Mouse (Mus musculus) MEL (cell line): ENCODE measurements around the gene Sept8. TPM values are rescaled to one million over a fixed set of nuclear protein-coding genes. Genes with fewer than 3 reads are reported as not detected.

ENCODE experiments used
- DNase-seq: peaks from one replicate; pipeline ENCODE4 v3.0.0; 2011; ENCODE audit warnings: low read depth, low spot score
- H3K27ac ChIP-seq: 2 replicates; pipeline ENCODE4 v1.5.1; 2012; ENCODE audit warnings: low read depth, mild to moderate bottlenecking, control low read depth, low read length, moderate library complexity; ENCODE audit not compliant: control insufficient read depth
- H3K27me3 ChIP-seq, 2 experiments: fragments of 150-350 bp in 1 of 2; sonication (generic) in 1 of 2; 2 replicates each; pipeline ENCODE4 v1.6.1; 2012; ENCODE audit warnings: low read length in 2 of 2, mild to moderate bottlenecking in 2 of 2, improper control_type of control experiment in 1 of 2, moderate library complexity in 1 of 2; ENCODE audit not compliant: insufficient read depth in 2 of 2, control insufficient read depth in 1 of 2
- H3K36me3 ChIP-seq, 2 experiments: 2 replicates each; pipeline ENCODE4 v1.6.1; 2012 to 2014; ENCODE audit warnings: low read length in 2 of 2, improper control_type of control experiment in 1 of 2, inconsistent platforms in 1 of 2, mild to moderate bottlenecking in 1 of 2; ENCODE audit not compliant: insufficient read depth in 2 of 2, control insufficient read depth in 1 of 2
- H3K4me1 ChIP-seq, 2 experiments: fragments of 150-350 bp in 1 of 2; sonication (generic) in 1 of 2; 2 replicates each; pipeline ENCODE4 v1.6.1; 2012; ENCODE audit warnings: low read length in 2 of 2, improper control_type of control experiment in 1 of 2, mild to moderate bottlenecking in 1 of 2; ENCODE audit not compliant: insufficient read depth in 2 of 2, control insufficient read depth in 1 of 2
- H3K4me3 ChIP-seq, 2 experiments: fragments of 150-350 bp in 1 of 2; sonication (generic) in 1 of 2; 2 replicates each; pipeline ENCODE4 v1.5.1; 2012; ENCODE audit warnings: low read depth in 2 of 2, low read length in 2 of 2, mild to moderate bottlenecking in 2 of 2, moderate library complexity in 2 of 2, control low read depth in 1 of 2, improper control_type of control experiment in 1 of 2; ENCODE audit not compliant: control insufficient read depth in 1 of 2, insufficient read depth in 1 of 2
- H3K79me2 ChIP-seq: 2 replicates; pipeline ENCODE4 v1.6.1; 2012; ENCODE audit warnings: mild to moderate bottlenecking, low read length, moderate library complexity; ENCODE audit not compliant: control insufficient read depth, poor library complexity, insufficient read depth
- H3K9ac ChIP-seq: 2 replicates; pipeline ENCODE4 v1.6.1; 2012; ENCODE audit warnings: low read depth, mild to moderate bottlenecking, control low read depth, low read length, moderate library complexity; ENCODE audit not compliant: control insufficient read depth, poor library complexity, severe bottlenecking
- H3K9me3 ChIP-seq: fragments of 150-350 bp; sonication (generic); replicated peaks from 2 replicates; pipeline ENCODE4 v1.6.1; 2012; ENCODE audit warnings: mild to moderate bottlenecking, low read length, improper control_type of control experiment, moderate library complexity; ENCODE audit not compliant: insufficient read depth
- BHLHE40 ChIP-seq: IDR thresholded peaks from 2 replicates; pipeline ENCODE4 v1.6.1; 2012; ENCODE audit warnings: low read depth, mild to moderate bottlenecking, inconsistent platforms, low read length, improper control_type of control experiment, borderline replicate concordance
- CHD1 ChIP-seq: IDR thresholded peaks from 2 replicates; pipeline ENCODE4 v1.6.1; 2012; ENCODE audit warnings: low read depth, mild to moderate bottlenecking, inconsistent platforms, low read length, improper control_type of control experiment
- CTCF ChIP-seq, 3 experiments: IDR thresholded peaks in 2 of 3; conservative IDR thresholded peaks in 1 of 3; 2 replicates each; pipeline ENCODE4 v1.5.1; 2011 to 2012; ENCODE audit warnings: low read length in 3 of 3, low read depth in 2 of 3, mild to moderate bottlenecking in 2 of 3, improper control_type of control experiment in 1 of 3, inconsistent platforms in 1 of 3, mixed read lengths in 1 of 3, moderate library complexity in 1 of 3; ENCODE audit not compliant: control insufficient read depth in 1 of 3, insufficient read depth in 1 of 3, poor library complexity in 1 of 3, severe bottlenecking in 1 of 3
- ELF1 ChIP-seq: IDR thresholded peaks from 2 replicates; pipeline ENCODE4 v1.6.1; 2014; ENCODE audit warnings: low read depth, mild to moderate bottlenecking, inconsistent platforms, low read length, improper control_type of control experiment, moderate library complexity
- EP300 ChIP-seq, 2 experiments: IDR thresholded peaks; 2 replicates each; pipeline ENCODE4 v1.6.1; 2011; ENCODE audit warnings: improper control_type of control experiment in 2 of 2, low read length in 2 of 2, low read depth in 1 of 2, mild to moderate bottlenecking in 1 of 2
- GATA1 ChIP-seq: IDR thresholded peaks from 2 replicates; pipeline ENCODE4 v1.6.1; 2011; ENCODE audit warnings: low read depth, low read length, improper control_type of control experiment
- HCFC1 ChIP-seq: IDR thresholded peaks from 2 replicates; pipeline ENCODE4 v1.6.1; 2012; ENCODE audit warnings: low read depth, mild to moderate bottlenecking, inconsistent platforms, low read length, improper control_type of control experiment, moderate library complexity
- JUND ChIP-seq: IDR thresholded peaks from 2 replicates; pipeline ENCODE4 v1.6.1; 2011; ENCODE audit warnings: low read depth, mild to moderate bottlenecking, improper control_type of control experiment, low read length
- KAT2A ChIP-seq: conservative IDR thresholded peaks from 2 replicates; pipeline ENCODE4 v1.6.1; 2012; ENCODE audit warnings: low read depth, low read length, improper control_type of control experiment, inconsistent platforms
- MAX ChIP-seq: IDR thresholded peaks from 2 replicates; pipeline ENCODE4 v1.6.1; 2011; ENCODE audit warnings: low read length, improper control_type of control experiment
- MAZ ChIP-seq: IDR thresholded peaks from 2 replicates; pipeline ENCODE4 v1.6.1; 2012; ENCODE audit warnings: low read depth, mild to moderate bottlenecking, inconsistent platforms, low read length, improper control_type of control experiment
- MYB ChIP-seq: IDR thresholded peaks from 2 replicates; pipeline ENCODE4 v1.6.1; 2011; ENCODE audit warnings: mild to moderate bottlenecking, low read depth, low read length, improper control_type of control experiment
- NELFE ChIP-seq: IDR thresholded peaks from 2 replicates; pipeline ENCODE4 v1.6.1; 2011; ENCODE audit warnings: low read depth, low read length, improper control_type of control experiment
- RAD21 ChIP-seq: IDR thresholded peaks from 2 replicates; pipeline ENCODE4 v1.6.1; 2011; ENCODE audit warnings: mild to moderate bottlenecking, low read depth, low read length, improper control_type of control experiment
- RCOR1 ChIP-seq: IDR thresholded peaks from 2 replicates; pipeline ENCODE4 v1.6.1; 2012; ENCODE audit warnings: low read depth, mild to moderate bottlenecking, inconsistent platforms, low read length, improper control_type of control experiment
- SIN3A ChIP-seq: IDR thresholded peaks from 2 replicates; pipeline ENCODE4 v1.6.1; 2012; ENCODE audit warnings: low read length, improper control_type of control experiment, inconsistent platforms
- UBTF ChIP-seq: IDR thresholded peaks from 2 replicates; pipeline ENCODE4 v1.6.1; 2012; ENCODE audit warnings: low read depth, mild to moderate bottlenecking, inconsistent platforms, low read length, improper control_type of control experiment, moderate library complexity, borderline replicate concordance; ENCODE audit not compliant: insufficient read depth
- USF1 ChIP-seq: IDR thresholded peaks from 2 replicates; pipeline ENCODE4 v1.6.1; 2014; ENCODE audit warnings: low read depth, mild to moderate bottlenecking, inconsistent platforms, low read length, improper control_type of control experiment, moderate library complexity
- ZKSCAN1 ChIP-seq: IDR thresholded peaks from 2 replicates; pipeline ENCODE4 v1.6.1; 2012; ENCODE audit warnings: low read depth, mild to moderate bottlenecking, inconsistent platforms, low read length, improper control_type of control experiment, moderate library complexity
- ZNF384 ChIP-seq: IDR thresholded peaks from 2 replicates; pipeline ENCODE4 v1.6.1; 2012; ENCODE audit warnings: low read depth, mild to moderate bottlenecking, inconsistent platforms, low read length, improper control_type of control experiment
- polyA plus RNA-seq, 2 experiments: library from polyadenylated mRNA; stranded (reverse) in 1 of 2; unstranded in 1 of 2; fragments of >175 nt in 1 of 2; fragments of >200 nt in 1 of 2; gene quantifications; 2 replicates each; pipeline versions ENCODE4 v1.2.1 to v1.2.4; 2012; ENCODE audit warnings: low replicate concordance in 2 of 2, low read depth in 1 of 2; ENCODE audit not compliant: insufficient read length in 2 of 2, insufficient read depth in 1 of 2, missing spikeins in 1 of 2
- total RNA-seq: library from RNA; depleted of rRNA; stranded (reverse); fragments of 300-350 nt; gene quantifications from 2 replicates; pipeline ENCODE4 v1.2.3, GENCODE M21; 2012

Gene Sept8
- total and polyA plus RNA-seq, 3 experiments, result 196 to 294 (median 278) TPM

- Histone ChIP-seq H3K4me3 (no peak overlapping the region), H3K9me3 (no peaks in the 10 kb centered on the region), H3K27me3 (peaks cover 4 to 5% of the 10 kb centered on the region in 2 experiments), H3K4me1 (peaks cover 18 to 25% of the 10 kb centered on the region in 2 experiments), H3K27ac (no peak overlapping the region), H3K79me2 (no peaks in the 10 kb centered on the region), H3K36me3 (peaks cover 0 to 27% of the 10 kb centered on the region in 2 experiments; a peak in 2 of 4 replicates), H3K9ac (no peak overlapping the region)
- no peak for TF ChIP-seq JUND
- no peak for TF ChIP-seq EP300 (IDR thresholded peaks at IDR 0.05; ENCODE audit: low read depth in 1 of 2, low read length in 2 of 2)
- no peak for TF ChIP-seq USF1
- TF ChIP-seq RAD21, result no peak
- TF ChIP-seq SIN3A, result no peak
- no peak for TF ChIP-seq CHD1
- no peak for TF ChIP-seq UBTF
- TF ChIP-seq KAT2A, result no peak
- TF ChIP-seq NELFE, result no peak
- no peak for TF ChIP-seq MAX
- no peak for TF ChIP-seq HCFC1
- TF ChIP-seq MAZ, result no peak
- TF ChIP-seq ELF1, result no peak
- no peak for TF ChIP-seq ZKSCAN1
- TF ChIP-seq RCOR1, result no peak
- no peak for TF ChIP-seq MYB
- no peak for TF ChIP-seq ZNF384
- TF ChIP-seq GATA1, result no peak
- DNase-seq, result no peak
Observed at GRCm38 (mm10) chr11:53478383-53479170, 40.5 kb upstream of the Sept8 start.

- Histone ChIP-seq H3K4me1 (peaks cover 22 to 30% of the 10 kb centered on the region in 2 experiments), H3K4me3 (no peak overlapping the region), H3K79me2 (no peaks in the 10 kb centered on the region), H3K9ac (no peak overlapping the region), H3K36me3 (peaks cover 0 to 34% of the 10 kb centered on the region in 2 experiments; a peak in 2 of 4 replicates), H3K9me3 (no peaks in the 10 kb centered on the region), H3K27me3 (peaks cover 4% of the 10 kb centered on the region in 2 experiments), H3K27ac (no peak overlapping the region)
- TF ChIP-seq RAD21 (no peak), BHLHE40 (no peak), ELF1 (no peak), MYB (no peak), CTCF (IDR thresholded peaks at IDR 0.05 in 2 of 3, conservative IDR thresholded peaks at IDR 0.05 in 1 of 3; ENCODE audit: control insufficient read depth in 1 of 3, insufficient read depth in 1 of 3, low read depth in 2 of 3, low read length in 3 of 3, poor library complexity in 1 of 3, severe bottlenecking in 1 of 3) (no peak), ZKSCAN1 (no peak), SIN3A (no peak), UBTF (no peak)
- DNase-seq, result no peak
Observed at GRCm38 (mm10) chr11:53479171-53479782, 39.8 kb upstream of the Sept8 start.
